Mouse (Mus musculus) liver, embryonic 18 days (tissue): ENCODE data around the gene Scamp5. TPM values are rescaled to one million over a fixed set of nuclear protein-coding genes. Genes with fewer than 3 reads are reported as not detected.

ENCODE experiments used
- polyA plus RNA-seq: library from polyadenylated mRNA; depleted of rRNA; stranded (reverse); fragments of >200 nt; gene quantifications from 2 replicates; pipeline ENCODE4 v1.2.3, GENCODE M21; 2012; rRNA removed

Scamp5 gene
- polyA plus RNA-seq, result 10.4 and 12.0 TPM in 2 replicates

DNA sequence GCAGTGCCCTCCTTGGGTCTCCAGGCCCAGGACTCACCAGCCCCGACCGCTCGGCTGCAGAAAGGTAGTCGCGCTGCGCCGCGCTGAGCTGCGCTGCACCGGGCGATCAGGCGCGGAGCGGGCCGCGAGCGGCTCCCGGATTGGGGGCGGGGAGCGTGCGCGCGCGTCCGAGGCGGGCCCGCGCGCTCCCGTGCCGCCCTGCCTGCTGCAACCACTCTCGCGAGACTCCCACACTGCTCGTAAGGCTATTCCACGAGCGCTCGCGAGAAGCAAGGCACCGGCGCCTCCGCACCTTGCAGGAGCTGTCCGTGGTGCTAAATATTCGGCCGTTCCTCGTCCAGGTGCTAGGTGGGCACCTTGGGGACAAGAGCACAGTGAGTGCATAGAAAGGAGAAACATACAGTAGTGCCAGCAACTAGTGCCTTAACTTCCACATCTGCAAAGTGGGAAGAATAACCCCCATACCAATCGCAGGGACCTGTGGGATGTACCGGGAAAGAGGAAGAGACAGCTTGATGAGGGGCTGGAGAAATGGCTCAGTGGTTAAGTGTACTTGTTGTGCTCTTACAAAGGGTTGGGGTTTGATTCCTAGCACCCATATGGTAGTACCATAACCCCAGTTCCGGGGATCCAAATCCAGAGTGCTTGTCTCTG is at the start of gene Scamp5:
Gene Scamp5 (minus strand): TSS at position 165 of the 654 bp plus-strand sequence.

DNA sequence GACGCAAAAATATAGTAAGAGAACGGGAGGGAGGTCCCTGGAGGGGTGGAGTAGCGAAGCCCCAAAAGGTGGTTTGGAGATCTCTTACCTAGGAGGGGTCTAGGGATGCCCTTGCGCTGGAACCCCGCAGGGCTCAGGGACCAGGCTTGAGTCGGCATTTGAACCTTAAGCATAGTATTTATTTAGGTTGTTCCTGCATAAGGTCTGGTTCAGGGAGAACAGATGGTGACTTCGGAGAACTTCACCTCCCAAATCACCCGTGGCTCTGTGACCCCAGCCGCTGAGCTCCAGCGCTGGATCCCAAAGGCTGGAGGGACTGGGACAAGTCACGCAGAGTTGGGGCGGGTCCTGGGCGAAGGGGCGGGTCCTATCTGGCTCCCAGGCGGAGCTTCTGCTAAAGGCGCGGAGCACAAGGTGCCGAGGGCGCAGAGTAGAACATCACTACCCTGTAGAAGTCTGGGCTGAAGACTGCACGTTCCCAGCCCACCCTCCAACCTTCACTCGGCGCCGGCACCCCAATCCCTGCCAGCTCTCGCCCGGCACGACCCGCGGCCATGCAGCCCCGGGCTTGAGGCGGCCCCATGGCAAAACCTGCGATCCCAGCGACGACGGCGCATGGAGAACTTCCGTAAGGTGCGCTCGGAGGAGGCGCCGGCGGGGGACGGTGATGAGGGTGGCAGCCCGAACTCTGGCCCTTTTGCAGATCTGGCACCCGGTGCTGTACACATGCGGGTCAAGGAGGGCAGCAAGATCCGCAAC is 35.9 kb upstream of the Scamp5 start, which contains the start of gene Rpp25:
Gene Rpp25 (plus strand): TSS at position 405 of the 759 bp plus-strand sequence.

DNA sequence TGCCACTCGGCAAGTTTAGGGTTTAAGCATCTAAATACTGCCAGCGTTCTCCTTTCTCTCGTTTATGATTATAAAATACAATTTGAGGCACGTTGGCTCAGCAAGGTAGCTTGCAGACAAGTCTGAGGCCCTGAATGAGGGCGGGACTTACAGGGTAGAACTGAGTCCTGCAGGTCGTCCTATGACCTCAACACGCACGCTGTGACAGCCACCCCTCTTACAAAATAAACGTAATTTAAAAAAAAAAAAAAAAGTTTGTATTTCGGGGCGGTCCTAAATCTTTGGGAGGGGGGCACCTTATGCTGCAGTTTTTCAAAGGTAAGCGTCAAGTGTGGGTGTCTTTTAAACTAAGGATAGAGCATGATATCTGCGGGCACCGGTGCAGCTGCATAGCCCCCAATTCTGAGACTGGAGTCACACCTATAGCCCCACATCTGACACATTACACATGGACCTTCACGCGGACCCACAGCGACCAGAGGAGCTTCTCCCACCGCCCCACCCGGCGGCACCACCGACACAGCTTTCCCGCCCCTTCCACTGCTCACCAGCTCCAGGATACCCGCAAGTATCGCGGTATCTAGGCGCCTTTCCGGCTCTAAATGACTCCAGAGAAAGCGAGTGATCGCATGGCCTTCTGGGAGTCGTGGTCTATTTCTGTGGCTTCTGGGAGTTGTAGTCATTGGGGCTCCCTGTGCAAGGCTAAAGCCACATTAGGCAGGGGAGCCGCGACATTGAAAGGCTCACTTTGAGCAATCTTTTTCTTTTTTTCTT is 28.2 kb downstream of the Scamp5 start, which contains the start of gene Ppcdc:
Gene Ppcdc (minus strand): TSS at position 603 of the 774 bp plus-strand sequence.

Other genes starting within 250 kb of the Scamp5 start
- gene Trcg1, start 231.5 kb downstream of the Scamp5 start, polyA plus RNA-seq, result not detected in 2 replicates
- gene 1700017B05Rik, start 205.4 kb downstream of the Scamp5 start, polyA plus RNA-seq, result 6.1 and 7.1 TPM in 2 replicates
- gene Ppcdc, start 27.9 kb downstream of the Scamp5 start, polyA plus RNA-seq, result 10.2 and 11.9 TPM in 2 replicates
- gene Rpp25, start 36.0 kb upstream of the Scamp5 start, polyA plus RNA-seq, result 0.26 and 0.47 TPM in 2 replicates
- 168 and 176 TPM in 2 replicates for gene Cox5a, start 53.2 kb upstream of the Scamp5 start, polyA plus RNA-seq
- 2.4 and 2.6 TPM in 2 replicates for gene Fam219b, start 69.5 kb upstream of the Scamp5 start, polyA plus RNA-seq
- 10.8 and 11.0 TPM in 2 replicates for gene Mpi, start 84.7 kb upstream of the Scamp5 start, polyA plus RNA-seq
- 21.4 and 22.3 TPM in 2 replicates for gene Scamp2, start 92.9 kb upstream of the Scamp5 start, polyA plus RNA-seq
- gene Ulk3, start 121.4 kb upstream of the Scamp5 start, polyA plus RNA-seq, result 6.2 and 7.4 TPM in 2 replicates
- not detected in 2 replicates for gene Cplx3, start 138.2 kb upstream of the Scamp5 start, polyA plus RNA-seq
- not detected in 2 replicates for gene Lman1l, start 152.7 kb upstream of the Scamp5 start, polyA plus RNA-seq
- 24.2 and 25.1 TPM in 2 replicates for gene Csk, start 185.6 kb upstream of the Scamp5 start, polyA plus RNA-seq
- 1.4 and 1.8 TPM in 2 replicates for gene Cyp1a2, start 215.6 kb upstream of the Scamp5 start, polyA plus RNA-seq
- gene Cyp1a1, start 219.9 kb upstream of the Scamp5 start, polyA plus RNA-seq, result 0.13 and 0.59 TPM in 2 replicates
- gene Edc3, start 240.5 kb upstream of the Scamp5 start, polyA plus RNA-seq, result 7.6 and 9.2 TPM in 2 replicates